Mouse (Mus musculus): ENCODE data around the gene Rnf182. TPM values are rescaled to one million over a fixed set of nuclear protein-coding genes. Genes with fewer than 3 reads are reported as not detected.

The Rnf182 gene
- polyA plus RNA-seq, 1 experiment: 0.18 TPM

GRCm38 (mm10) chr13:43716514-43717036 lies 101.1 kb downstream of the Rnf182 start:
- H3K27ac ChIP-seq (ENCODE audit: control insufficient read depth, insufficient read depth, low read length): no peak overlapping the region
- TF ChIP-seq POLR2A (IDR thresholded peaks at IDR 0.05; ENCODE audit: control insufficient read depth, extremely low read depth, insufficient read depth, low read length, poor library complexity): no peak
- TF ChIP-seq CTCF (IDR thresholded peaks at IDR 0.05; ENCODE audit: borderline replicate concordance, control insufficient read depth, extremely low read depth, insufficient read depth, low read length, poor library complexity): no peak
- 86% methylated on average over 6 of the region's 6 CpGs for WGBS
- DNase-seq: no peak
- no peaks in the 10 kb centered on the region for H3K4me1 ChIP-seq (replicated peaks; ENCODE audit: control insufficient read depth, insufficient read depth, low read length)
- H3K27me3 ChIP-seq (ENCODE audit: control insufficient read depth, insufficient read depth, low read length): no peaks in the 10 kb centered on the region
- H3K36me3 ChIP-seq (ENCODE audit: control insufficient read depth, insufficient read depth, low read length): no peaks in the 10 kb centered on the region
- no peak overlapping the region for H3K4me3 ChIP-seq (ENCODE audit: control insufficient read depth, insufficient read depth, low read length)

- Histone ChIP-seq H3K27ac (ENCODE audit: control insufficient read depth, insufficient read depth, low read length) (no peak overlapping the region), H3K36me3 (ENCODE audit: control insufficient read depth, insufficient read depth, low read length) (no peaks in the 10 kb centered on the region), H3K4me1 (replicated peaks; ENCODE audit: control insufficient read depth, insufficient read depth, low read length) (no peaks in the 10 kb centered on the region), H3K4me3 (ENCODE audit: control insufficient read depth, insufficient read depth, low read length) (no peak overlapping the region), H3K27me3 (ENCODE audit: control insufficient read depth, insufficient read depth, low read length) (no peaks in the 10 kb centered on the region)
- DNase-seq: no peak
- TF ChIP-seq CTCF (IDR thresholded peaks at IDR 0.05; ENCODE audit: borderline replicate concordance, control insufficient read depth, extremely low read depth, insufficient read depth, low read length, poor library complexity) (no peak), POLR2A (IDR thresholded peaks at IDR 0.05; ENCODE audit: control insufficient read depth, extremely low read depth, insufficient read depth, low read length, poor library complexity) (no peak)
- 96% methylated on average over 7 of the region's 7 CpGs for WGBS
These were observed 102.7 kb downstream of the Rnf182 start for GRCm38 (mm10) chr13:43718173-43718572.

GRCm38 (mm10) chr13:43720496-43720895 lies 105.0 kb downstream of the Rnf182 start:
- 88% methylated on average over 8 of the region's 8 CpGs for WGBS
- no peak for TF ChIP-seq POLR2A (IDR thresholded peaks at IDR 0.05; ENCODE audit: control insufficient read depth, extremely low read depth, insufficient read depth, low read length, poor library complexity)

More at GRCm38 (mm10) chr13:43720496-43720895, 105.0 kb downstream of the Rnf182 start:
- H3K27ac ChIP-seq (ENCODE audit: control insufficient read depth, insufficient read depth, low read length): no peak overlapping the region
- no peak overlapping the region for H3K4me3 ChIP-seq (ENCODE audit: control insufficient read depth, insufficient read depth, low read length)
- H3K4me1 ChIP-seq (replicated peaks; ENCODE audit: control insufficient read depth, insufficient read depth, low read length): no peaks in the 10 kb centered on the region
- DNase-seq: no peak
- no peaks in the 10 kb centered on the region for H3K27me3 ChIP-seq (ENCODE audit: control insufficient read depth, insufficient read depth, low read length)
- no peaks in the 10 kb centered on the region for H3K36me3 ChIP-seq (ENCODE audit: control insufficient read depth, insufficient read depth, low read length)

Other genes with a start within 250 kb of the Rnf182 start
- gene Nol7, start 217.3 kb upstream of the Rnf182 start, polyA plus RNA-seq (2012; rRNA removed): 88.7 and 91.0 TPM in 2 replicates
- 26.7 and 35.6 TPM in 2 replicates for gene Ranbp9, start 134.4 kb upstream of the Rnf182 start, polyA plus RNA-seq (2012; rRNA removed)
- 18.0 and 28.2 TPM in 2 replicates for gene Mcur1, start 55.5 kb upstream of the Rnf182 start, polyA plus RNA-seq (2012; rRNA removed)
- gene Cd83, start 169.1 kb downstream of the Rnf182 start, polyA plus RNA-seq (2012; rRNA removed): 53.0 and 66.8 TPM in 2 replicates